Mouse (Mus musculus): ENCODE measurements around the gene Ppl.

Ppl gene

DNA sequence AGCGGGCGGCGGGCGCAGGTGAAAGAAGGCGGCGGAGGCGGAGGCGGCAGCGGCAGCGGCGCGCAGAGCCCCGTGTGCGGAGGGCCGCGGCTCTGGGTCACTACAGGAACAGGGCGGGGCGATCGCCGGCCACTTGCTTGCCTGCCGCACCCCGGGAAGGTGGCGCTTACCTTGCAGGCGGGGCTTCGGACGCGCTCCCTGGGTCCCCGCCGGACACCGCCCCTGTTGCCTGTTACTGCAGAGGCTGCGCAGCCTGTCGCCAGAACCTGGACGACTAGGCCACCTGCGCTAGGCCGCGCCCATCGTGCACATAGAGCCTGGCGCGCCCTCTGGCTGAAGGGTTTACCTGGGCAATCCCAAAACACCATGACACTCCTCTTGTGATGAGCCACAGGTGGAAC lies at the start of gene Ppl:
Gene Ppl (minus strand): TSS at position 21 of the 401 bp plus-strand sequence.
- DNase-seq (ENCODE audit: low read depth, low spot score): no peak

DNA sequence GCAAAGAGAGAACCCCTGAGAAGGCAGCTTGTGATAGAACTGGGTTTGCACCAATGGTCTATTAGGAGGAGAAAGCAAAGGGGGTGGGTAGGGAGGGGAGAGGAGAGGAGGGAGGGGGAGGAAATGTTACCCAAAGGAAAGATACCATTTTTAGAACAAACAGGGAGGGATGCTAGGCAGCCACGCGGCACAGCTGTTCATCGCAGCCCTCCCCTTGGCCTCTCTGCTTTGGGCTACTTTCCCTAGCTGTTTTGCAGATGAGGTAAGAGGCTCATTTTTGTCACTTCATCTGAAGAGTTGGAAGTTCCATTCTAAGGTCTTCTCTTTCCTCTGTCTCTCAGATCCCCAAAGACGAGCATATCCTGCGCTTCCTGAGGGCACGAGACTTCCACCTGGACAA lies 40.4 kb upstream of the Ppl start:
- no peak for DNase-seq (ENCODE audit: low read depth, low spot score)

DNA sequence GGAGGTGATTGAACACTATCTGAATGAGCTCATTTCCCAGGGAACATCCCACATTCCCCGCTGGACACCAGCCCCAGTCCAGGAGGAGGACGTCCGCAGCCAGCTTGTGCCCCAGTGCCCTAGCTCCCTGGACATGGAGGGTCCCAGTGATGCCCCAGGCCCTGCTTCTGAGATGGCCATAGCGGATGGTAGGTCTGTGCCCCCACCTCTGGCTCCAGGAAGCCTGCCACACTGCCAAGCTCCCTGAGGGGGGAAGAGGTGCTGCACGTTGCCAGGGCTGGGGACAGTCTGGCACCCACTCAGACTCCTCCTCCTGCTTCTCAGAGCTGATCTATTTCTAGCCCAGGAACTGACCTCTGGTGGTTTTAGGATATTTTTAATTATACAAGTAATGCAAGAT lies 36.6 kb upstream of the Ppl start:
- no peak for DNase-seq (ENCODE audit: low read depth, low spot score)

DNA sequence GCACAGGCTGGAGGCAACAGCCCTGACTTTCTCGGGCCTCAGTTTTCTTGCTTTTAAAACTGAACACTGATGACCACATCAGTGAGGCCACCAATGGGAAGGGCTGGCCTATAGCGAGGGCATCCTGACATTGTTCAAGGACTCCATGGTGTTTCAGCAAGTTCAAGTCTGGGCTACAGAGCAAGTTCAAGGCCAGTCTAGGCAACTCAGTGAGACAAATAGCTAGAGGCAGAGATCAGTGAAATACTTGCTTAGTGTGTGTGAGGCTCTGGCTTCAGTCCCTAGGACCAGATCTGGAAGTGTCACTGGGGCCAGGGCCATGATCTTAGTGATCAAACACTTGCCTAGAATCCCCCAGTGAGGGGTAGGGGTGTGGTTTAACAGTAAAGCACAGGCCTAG lies 35.8 kb upstream of the Ppl start:
- DNase-seq (ENCODE audit: low read depth, low spot score): no peak

DNA sequence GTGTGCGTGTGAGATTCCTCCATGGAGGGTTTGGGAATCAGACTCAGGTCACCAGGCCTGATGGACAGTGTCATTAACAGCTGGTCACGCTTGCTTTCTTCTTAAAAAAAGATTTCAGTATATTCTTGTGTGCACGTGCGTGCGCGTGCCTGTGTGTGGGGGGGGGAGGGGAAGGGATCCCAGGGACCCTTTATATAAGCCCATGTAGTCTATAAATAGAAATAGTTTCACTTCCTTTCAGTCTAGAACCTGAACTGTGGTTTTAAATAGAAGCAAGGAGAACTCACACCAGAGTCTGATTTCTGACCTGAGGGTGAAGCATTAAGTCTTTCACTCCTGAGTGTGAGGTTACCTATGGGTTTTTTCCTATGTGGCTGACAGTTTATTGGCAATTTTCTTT lies 32.1 kb upstream of the Ppl start:
- no peak for DNase-seq (ENCODE audit: low read depth, low spot score)

DNA sequence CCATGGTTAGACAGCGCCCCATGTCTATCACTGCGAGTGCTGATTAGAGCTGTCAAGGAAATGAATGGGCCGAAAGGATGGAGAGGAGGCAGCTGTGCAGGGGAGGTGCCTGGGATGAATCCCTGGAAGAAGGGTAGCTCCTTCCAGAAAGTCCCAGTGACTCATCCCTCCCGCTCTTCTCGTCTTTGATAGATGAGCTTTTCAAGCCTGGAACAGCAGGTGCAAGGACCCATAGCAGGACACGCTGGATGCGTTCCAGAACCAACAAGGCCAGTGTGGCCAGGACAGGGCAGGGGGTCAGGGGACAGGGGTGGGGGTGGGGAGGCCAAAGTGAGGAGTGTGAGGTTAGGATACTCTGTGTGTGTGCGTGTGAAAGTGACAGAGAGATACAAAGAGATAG lies 27.0 kb upstream of the Ppl start:
- no peak for DNase-seq (ENCODE audit: low read depth, low spot score)

DNA sequence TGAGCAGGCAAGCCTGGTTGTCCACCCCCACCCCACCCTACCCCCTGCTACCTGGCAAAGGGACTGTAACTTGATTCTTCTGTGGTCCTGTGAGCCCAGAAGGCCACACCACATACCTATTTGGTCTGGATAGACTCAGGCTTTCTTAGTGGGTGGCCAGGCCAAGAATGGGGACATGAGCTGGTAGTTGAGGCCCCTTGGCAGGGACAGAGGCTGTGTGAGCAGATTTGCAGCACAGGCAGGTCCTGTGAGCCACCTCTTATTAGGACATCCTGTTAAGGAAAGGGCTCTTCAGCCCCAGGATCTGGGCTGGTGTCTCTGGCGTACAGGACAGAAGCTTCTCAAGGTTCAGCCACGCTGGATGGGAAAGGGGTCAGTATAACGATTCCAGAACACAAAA lies 24.9 kb upstream of the Ppl start:
- DNase-seq (ENCODE audit: low read depth, low spot score): no peak

DNA sequence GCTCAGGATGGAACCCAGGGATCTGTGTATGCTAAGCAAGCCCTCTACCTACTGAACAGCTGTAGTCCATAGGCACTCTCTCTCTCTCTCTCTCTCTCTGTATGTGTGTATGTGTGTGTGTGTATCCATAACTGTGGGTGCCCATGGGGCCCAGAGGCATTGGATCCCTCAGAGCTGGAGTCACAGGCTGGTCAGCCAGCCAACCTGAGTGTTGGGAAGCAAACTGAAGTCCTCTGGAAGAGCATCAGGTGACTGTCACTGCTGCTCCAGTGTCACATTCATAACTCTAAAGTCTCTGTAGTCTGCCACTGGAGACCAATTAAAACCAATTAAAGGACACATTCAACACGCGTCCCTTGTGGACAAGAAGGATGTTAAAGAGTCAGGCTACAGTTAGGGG lies 24.3 kb upstream of the Ppl start:
- no peak for DNase-seq (ENCODE audit: low read depth, low spot score)

DNA sequence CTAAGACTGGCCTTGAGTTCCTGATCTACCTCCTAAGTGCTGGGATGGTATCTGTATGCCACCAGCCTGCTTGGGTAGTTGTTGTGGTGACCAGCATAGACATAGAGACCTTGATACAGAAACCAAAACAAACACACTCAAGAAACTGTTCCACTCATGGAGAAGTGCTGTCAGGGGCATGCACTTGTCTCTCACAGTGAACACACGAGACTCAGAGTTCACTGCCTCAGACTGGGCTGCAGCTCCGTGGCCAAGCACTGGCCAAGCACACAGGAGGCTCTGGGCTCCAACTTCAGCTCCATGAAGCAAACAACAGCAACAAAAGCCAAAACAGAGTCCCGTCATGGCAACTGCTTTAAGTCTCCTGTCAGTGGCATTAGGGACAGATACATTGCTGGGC lies 22.8 kb upstream of the Ppl start:
- DNase-seq (ENCODE audit: low read depth, low spot score): no peak

DNA sequence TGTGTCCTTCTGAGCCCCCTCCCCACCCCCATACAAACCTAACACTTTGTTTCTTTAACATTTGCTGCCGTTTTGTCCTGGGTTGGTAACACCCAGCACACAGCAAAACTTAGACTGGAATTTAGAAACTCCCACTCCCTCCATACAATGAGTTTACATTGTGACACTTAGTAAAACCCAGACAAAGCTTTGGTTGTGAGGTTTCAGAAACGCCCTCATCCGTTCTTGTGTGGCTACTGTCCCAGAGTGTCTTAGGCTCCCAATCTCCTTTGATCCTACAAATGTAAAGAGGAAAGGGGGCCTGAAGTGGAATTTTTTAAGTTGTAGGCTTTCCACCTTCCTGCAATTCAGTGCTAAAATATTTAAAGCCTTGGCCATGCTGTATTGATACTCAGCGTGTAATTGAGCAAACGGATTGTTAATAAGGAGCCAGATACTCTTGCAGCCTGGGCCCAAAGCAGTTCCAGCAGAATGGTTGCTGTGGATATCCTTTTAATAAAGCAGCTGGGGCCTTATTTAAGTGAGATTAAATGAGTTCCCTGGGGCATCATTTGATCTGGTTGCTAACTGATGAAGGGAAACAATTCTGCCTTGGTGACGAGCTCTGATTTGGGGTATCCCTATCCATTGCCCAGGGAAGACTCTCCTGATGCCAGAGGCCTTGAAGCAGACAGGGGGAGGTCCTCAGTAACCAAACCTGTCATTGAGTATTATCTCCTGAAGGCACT lies 21.2 kb upstream of the Ppl start:
- no peak for DNase-seq (ENCODE audit: low read depth, low spot score)

DNA sequence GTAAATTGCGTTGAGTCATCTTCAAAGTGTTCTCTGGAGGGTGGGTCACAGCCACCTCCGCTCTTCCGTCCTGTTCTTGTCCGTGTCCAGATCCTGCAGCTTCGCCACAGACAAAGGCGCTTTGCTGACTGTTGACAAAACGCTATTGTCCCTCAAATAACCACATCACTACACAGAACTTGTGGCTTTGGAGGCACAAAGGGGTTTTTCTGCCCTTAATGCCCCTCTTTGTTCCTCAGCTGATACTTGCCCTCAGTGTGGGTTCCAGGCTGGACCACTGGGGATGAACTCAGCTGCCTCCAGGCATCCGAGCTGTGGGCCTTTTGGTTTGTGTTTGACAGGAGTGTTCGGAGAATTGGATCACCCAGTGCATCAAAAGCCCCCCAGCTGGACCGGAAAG lies 18.3 kb upstream of the Ppl start:
- no peak for DNase-seq (ENCODE audit: low read depth, low spot score)

DNA sequence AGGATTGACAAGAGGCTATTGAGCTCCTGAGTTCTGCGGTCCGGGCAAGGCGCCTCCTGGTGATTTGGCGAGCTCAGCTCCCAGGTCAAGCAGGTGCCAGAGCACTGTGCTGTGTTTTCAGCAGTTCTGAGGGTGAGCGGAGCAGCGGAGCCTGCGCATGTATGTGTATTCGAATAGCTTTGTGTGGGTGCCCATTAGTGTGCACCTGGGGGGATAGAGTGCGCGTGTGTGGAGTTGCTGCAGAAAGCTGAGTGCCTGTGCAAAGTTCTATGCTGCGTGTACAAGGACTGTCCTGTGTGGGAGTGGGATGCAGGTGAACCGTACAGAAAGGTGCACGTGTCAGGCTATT lies 14.8 kb upstream of the Ppl start, which contains the start of gene Sec14l5:
Gene Sec14l5 (plus strand): TSS at position 73 of the 349 bp plus-strand sequence.
- DNase-seq (ENCODE audit: low read depth, low spot score): no peak

DNA sequence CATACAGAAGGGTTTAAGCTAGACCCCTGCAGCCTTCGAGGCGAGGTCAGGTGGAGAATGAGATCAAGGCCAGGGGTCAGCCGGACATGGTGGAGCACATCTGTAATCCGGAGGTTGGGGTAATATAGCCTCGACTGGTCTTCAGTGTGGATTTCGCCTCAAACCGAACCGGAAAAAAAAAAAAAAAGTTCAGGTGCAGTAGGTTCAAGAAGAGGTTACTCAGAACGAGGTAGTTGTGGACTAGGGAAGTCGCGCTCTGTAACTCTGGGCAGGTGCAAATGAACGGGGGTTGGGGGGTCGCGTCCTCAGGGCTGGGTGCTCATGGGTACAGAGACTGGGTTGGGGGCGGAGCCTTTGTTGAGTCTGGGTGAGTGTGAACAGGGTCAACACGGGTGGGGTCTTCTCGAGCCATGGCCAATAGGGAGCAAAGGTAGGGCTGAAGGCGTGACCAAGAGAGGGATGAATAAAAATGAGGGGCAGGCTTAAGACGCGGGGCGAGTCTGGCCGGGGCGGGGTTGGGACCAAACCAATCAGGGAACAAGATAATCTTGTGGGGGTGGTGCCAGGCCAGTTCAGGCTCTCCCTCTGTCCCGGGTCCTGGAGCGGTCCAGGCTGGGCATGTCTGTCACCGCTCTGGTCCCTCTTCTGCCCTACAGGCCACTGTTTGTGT lies 14.3 kb upstream of the Ppl start:
- no peak for DNase-seq (ENCODE audit: low read depth, low spot score)

DNA sequence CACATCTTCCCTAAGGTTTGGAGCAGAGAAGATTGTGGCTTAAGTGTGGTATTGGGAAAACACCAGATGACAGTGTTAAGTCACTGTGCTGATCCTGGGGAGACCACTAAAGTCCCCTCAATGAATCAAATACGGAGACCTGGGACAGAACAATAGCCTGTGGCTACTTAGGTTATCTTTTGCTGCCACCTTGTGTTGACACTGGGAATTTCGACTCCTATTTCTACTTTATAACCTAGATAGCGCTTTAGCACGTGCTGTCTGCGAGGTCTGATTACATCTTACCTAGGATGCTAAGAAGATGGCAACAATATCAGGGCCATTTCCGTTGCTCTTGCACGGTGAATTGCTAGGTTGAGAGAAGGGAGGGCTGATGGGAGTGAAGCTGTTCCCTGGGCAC lies 13.3 kb upstream of the Ppl start:
- DNase-seq (ENCODE audit: low read depth, low spot score): peak; percentile 43

DNA sequence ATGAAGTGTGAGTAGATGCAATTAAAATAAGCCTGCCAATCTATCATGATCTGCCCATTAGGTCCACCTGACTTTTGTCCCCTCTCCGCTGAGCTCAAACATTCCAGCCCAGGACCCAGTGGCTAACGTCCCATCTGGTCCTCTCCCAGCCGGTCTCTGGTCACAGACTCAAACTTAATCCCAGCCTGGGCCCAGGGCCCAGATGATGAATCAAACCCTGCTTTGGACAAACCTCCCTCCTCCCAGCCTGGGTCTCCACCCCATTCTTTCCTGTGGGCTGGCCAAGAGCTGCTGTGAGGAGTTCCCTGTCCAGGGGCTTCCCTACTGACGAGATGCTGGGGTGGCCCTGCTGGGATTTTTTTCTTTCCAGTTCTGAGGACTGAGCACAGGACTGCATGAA lies 7.5 kb upstream of the Ppl start:
- DNase-seq (ENCODE audit: low read depth, low spot score): no peak

DNA sequence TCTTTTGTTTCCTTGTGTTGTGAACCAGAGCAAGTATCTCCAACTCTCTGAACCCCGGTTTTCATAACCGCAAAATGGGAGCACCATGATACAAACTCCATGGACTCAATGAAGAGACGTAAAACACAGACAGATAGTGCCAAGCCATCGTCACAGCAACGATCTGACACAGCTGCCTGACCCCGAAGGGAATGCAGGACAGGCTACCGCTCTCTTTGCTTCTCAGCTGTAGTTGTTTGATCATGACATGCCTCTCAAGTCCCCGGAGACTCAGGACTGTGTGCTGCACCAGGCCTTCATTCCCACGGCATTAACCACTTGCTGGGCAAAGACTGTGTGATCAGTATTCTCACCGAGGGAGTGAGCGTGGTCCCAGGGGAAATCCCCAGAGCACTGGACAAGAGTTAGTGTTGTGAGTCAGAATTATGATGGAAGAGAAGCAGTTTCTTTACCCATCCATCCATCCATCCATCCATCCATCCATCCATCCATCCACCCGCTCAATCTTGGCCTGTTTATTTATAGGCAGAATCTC lies 4.9 kb upstream of the Ppl start:
- no peak for DNase-seq (ENCODE audit: low read depth, low spot score)

DNA sequence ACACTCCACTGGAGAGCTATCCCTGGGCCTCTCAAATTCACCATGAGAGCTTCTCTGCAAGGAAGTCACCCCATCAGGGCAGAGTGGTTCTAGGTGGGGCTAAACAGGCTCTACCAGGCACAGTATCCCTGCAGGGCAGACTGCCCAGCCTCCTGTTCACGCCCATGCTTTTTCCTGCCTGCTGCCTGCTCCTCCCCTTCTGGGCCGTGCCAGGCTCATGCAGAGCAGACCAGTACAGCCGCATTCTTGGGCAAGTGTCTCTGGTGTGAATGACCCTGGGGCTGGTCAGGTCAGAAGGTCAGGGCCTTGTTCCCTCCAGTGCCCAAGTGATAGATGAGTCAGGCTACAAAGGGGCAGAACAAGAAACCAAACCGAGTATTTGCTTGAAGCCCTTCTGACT lies 4.3 kb upstream of the Ppl start:
- DNase-seq (ENCODE audit: low read depth, low spot score): no peak

DNA sequence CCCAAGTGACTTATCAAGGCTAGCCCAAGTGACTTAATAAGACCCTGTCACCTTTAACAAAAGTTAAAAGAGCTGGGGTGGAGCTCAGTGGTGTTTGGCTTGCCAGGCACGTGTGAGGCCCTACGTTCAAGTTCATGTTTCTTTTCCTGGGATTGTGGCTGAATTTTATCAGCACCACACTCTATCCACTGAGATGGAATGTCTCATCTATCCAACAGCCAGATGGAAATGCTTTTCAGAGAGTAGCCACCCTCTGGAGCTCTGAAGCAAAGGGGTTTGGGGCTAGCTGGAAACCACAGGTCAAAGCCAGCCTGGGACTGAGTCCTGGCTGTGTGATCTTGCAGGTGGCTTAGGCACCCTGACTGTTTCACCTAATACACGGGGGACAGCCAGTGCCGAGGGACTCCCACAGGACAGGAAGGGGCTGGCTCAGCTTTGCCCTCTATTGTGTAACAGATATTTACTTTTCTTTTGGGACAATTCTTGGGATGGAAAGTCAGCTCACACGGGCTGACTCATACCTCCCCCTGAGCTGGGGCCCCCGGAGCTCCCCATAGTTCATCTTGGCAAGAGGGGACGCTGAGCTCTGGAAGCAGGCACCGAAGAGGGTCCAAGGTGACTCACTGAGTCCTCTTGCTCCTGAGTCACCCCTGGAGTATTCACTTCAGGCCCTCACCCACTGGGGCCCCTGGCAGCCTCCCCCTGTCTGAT lies 3.5 kb upstream of the Ppl start:
- no peak for DNase-seq (ENCODE audit: low read depth, low spot score)

DNA sequence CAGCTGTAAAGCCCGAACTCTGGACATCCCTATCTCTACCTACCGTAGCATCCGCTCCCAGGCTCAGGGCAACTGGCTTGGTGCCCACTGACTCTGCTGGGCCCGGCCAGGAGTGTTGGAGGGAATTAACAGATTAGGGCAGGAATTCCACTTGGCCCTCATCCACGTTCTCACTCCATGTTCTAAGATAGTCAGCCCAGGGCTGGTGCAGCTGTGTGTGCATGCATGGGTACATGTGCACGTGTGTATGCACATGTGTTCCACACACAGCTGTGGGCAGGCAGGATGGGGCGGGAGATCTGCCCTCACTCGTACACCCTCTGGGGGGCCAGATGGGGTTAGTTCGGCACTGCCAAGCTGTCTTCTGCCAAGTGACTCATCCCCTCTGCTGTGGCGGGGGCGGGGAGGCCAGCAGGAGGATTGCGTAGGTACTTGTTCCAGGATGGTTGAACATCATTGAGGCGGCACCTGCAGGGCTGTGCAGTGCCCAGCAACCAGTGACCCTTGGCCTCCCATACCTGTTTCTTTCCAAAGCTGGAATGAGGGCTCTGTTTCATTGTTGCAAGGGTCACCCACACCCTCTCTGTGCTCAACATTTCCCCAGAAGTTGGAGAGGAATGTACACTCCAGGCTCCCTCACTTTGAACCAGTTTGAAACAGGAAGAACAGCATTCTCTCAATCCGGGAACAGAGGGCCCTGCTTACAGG lies 2.6 kb upstream of the Ppl start:
- no peak for DNase-seq (ENCODE audit: low read depth, low spot score)

DNA sequence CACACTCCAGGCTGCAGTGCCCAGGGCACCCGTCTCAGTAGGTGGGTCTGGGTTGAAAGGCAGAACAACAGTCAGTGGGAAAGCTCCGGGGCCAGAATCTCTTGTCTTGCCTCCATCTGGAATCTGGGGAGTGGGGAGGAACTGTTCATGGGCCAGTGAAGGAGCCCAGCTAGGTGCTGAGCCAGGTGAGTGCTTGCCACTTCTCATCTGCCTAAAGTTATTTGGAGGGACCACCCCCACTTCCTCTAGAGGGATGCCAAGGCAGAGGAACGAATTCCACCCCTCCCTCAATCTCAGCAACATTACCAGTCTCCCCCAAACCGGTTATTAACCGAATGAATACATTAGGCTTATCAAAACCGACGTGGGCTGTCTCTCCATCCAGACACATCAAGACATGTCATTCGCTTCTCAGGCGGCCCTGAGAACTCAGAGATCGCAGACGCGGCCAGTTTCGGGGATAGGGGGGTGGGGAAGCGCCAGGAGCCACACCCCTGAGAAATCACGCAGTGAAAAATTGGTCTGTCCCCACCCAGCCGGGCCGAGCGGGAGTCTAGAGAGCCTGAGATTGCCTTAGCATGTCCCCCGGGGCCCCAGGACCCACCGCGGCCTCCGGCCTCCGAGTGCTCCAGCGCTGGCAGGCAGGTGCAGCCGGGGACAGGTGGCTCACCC lies 834 bp downstream of the Ppl start:
- no peak for DNase-seq (ENCODE audit: low read depth, low spot score)

DNA sequence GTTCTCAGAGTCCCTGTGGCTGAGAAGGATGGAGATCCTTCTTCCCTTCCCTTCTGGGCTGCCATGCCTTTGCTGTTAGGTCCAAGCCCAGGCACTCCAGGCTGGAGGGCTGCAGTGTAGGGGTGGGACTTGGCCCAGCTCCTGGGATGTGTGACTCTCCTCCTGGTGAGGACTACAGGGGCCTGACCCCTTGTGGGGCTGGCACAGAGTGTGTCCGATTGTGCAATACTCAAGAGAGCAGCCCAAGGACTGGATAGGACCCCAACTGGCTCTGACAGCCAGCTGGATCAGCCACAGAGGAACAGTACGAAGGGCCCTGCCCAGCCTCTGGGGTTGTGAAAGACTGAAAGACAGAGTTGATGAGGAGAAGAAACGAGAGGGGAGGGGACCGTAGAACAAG lies 1.5 kb downstream of the Ppl start:
- DNase-seq (ENCODE audit: low read depth, low spot score): no peak

DNA sequence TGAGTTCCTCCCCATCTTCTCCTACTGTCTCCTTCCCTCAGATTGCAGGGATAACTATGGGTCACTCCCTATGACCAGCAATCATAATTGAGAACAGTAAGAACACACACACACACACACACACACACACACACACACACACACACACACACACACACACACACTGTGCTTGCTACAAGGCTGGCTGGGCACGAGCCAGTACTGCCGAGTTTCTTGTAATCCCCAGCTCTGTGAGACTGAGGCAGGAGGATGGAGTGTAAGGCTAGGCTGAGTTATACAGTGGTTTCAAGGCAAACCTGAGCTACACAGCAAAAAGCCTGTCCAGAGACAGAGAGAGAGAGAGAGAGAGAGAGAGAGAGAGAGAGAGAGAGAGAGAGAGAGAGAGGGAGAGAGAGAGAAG lies 2.0 kb downstream of the Ppl start:
- no peak for DNase-seq (ENCODE audit: low read depth, low spot score)

All from c-Kit-negative CD71-positive TER-119-positive erythroid progenitor cells, embryonic 14.5 days (primary cell).